Mouse (Mus musculus) midbrain, embryonic 15.5 days (tissue): ENCODE results near the gene Fam19a2. TPM values are rescaled to one million over a fixed set of nuclear protein-coding genes. Genes with fewer than 3 reads are reported as not detected.

Experiments used
- ATAC-seq: fragments of 200-750 bp; cut with Nextera tagmentation; replicated peaks from 2 replicates; pipeline ENCODE4 v1.8.0; 2017; ENCODE audit warnings: moderate TSS enrichment
- H3K27ac ChIP-seq: fragments of 300-500 bp; sonication (generic); 2 replicates; pipeline ENCODE4 v1.5.1; 2015; ENCODE audit warnings: mild to moderate bottlenecking, inconsistent platforms
- H3K27me3 ChIP-seq: fragments of 300-500 bp; sonication (generic); replicated peaks from 2 replicates; pipeline ENCODE4 v1.6.1; 2015; ENCODE audit warnings: inconsistent platforms
- H3K36me3 ChIP-seq: fragments of 300-500 bp; sonication (generic); replicated peaks from 2 replicates; pipeline ENCODE4 v1.6.1; 2015; ENCODE audit warnings: inconsistent platforms
- H3K4me1 ChIP-seq: fragments of 300-500 bp; sonication (generic); 2 replicates; pipeline ENCODE4 v1.6.1; 2015; ENCODE audit warnings: inconsistent platforms
- H3K4me2 ChIP-seq: fragments of 300-500 bp; sonication (generic); 2 replicates; pipeline ENCODE4 v1.6.1; 2015; ENCODE audit warnings: inconsistent platforms, mild to moderate bottlenecking, moderate library complexity
- H3K4me3 ChIP-seq: fragments of 300-500 bp; sonication (generic); 2 replicates; pipeline ENCODE4 v1.5.1; 2015; ENCODE audit warnings: mild to moderate bottlenecking, inconsistent platforms
- H3K9ac ChIP-seq: fragments of 300-500 bp; sonication (generic); 2 replicates; pipeline ENCODE4 v1.6.1; 2015; ENCODE audit warnings: mild to moderate bottlenecking, inconsistent platforms
- H3K9me3 ChIP-seq: fragments of 300-500 bp; sonication (generic); 2 replicates; pipeline ENCODE4 v1.6.1; 2016; ENCODE audit warnings: inconsistent platforms
- WGBS: fragments of 180-500 bp; shearing (Covaris S2); methylation state at CpG from one replicate; pipeline ENCODE4 v1.1.7; 2015; ENCODE audit warnings: mixed read lengths; 5-methylcytosine and 5-hydroxymethylcytosine counted together
- polyA plus RNA-seq: library from polyadenylated mRNA; unstranded; fragments of >200 nt; fragmentation: Nextera tagmentation; extraction: Ambion mirVana; gene quantifications from 2 replicates; pipeline ENCODE4 v1.2.1, GENCODE M21; 2015

The Fam19a2 gene
- 66.9 and 68.8 TPM in 2 replicates for polyA plus RNA-seq

DNA sequence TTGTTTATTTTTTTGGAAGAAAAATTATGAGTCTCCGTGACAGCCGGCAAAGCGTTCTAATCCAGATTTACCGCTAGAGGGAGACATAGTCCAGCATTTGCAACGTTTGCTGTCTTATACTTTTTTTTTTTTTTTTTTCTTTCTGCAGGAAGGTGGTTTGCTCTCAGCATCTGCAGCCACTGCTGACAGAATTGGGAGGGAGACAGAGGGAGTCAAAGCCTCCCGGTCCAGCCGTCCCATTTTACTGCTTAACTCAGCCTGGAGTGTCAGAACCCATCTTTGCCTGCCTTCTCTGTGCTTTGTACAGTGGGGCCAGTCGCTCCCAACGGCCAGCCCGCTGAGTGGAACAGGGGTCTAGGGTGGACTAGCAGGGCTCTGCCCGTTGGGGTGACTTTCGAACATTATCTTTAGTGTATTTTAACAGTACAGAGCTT lies at the start of gene Fam19a2:
Gene Fam19a2 (plus strand): TSS at position 121 of the 434 bp plus-strand sequence.
- 0% methylated on average over 12 of the region's 12 CpGs for WGBS
- Histone ChIP-seq H3K4me3 (peak within 1 kb of the TSS; percentile 77), H3K9me3 (no peaks in the 10 kb centered on the region), H3K27ac (peak within 1 kb of the TSS; percentile 89), H3K4me2 (peak within 1 kb of the TSS; percentile 92), H3K27me3 (no peaks in the 10 kb centered on the region), H3K9ac (peak within 1 kb of the TSS; percentile 81), H3K36me3 (no peaks in the 10 kb centered on the region), H3K4me1 (peaks cover 13% of the 10 kb centered on the region)
- peak; percentile 63 for ATAC-seq

DNA sequence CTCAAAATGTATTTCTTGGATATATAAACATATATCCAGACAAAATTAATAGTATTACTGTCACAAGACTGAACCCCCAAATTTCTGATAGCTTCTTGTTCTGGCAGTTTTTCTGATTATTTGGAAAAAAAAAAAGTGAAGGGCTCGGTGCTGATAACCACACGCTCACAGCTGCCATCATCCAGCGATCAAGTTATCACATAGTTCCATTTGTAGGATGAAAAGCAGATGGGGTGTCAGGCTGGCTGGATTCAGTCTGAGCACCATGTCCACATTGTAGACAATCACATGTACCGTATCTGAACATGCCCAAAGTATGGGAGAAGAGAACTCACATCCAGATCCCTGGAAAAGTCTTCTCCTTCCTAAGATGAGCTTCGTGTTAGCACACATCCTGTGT lies 41.0 kb upstream of the Fam19a2 start:
- no peak for ATAC-seq
- H3K27ac ChIP-seq = no peak overlapping the region

DNA sequence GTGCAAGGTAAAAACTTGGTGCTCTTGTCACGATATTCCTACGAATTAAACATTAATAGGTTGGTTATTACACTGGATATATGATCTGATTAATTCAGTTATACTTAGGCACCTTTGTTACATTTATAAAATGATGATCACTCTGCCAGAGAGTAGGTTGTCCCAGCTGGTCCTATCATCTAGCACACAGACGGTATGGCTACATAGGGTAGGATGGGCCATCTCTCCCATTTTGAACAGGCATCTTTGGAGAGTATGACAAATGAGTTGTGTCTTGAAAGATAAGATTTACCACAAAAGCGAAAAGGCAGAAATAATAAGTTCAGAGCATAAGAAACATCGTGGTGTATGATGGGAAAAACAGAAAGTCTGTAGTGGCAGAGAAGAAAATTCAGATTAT lies 34.4 kb upstream of the Fam19a2 start:
- 92% methylated on average over 5 of the region's 5 CpGs for WGBS
- Histone ChIP-seq H3K27ac (no peak overlapping the region), H3K27me3 (no peaks in the 10 kb centered on the region), H3K9ac (no peak overlapping the region), H3K4me3 (no peak overlapping the region), H3K4me1 (no peaks in the 10 kb centered on the region), H3K36me3 (no peaks in the 10 kb centered on the region), H3K9me3 (no peaks in the 10 kb centered on the region), H3K4me2 (no peak overlapping the region)
- no peak for ATAC-seq

More for the DNA sequence above, 41.0 kb upstream of the Fam19a2 start:
- H3K4me2 ChIP-seq = no peak overlapping the region
- H3K27me3 ChIP-seq = no peaks in the 10 kb centered on the region
- H3K9me3 ChIP-seq = no peaks in the 10 kb centered on the region
- H3K9ac ChIP-seq = no peak overlapping the region
- no peaks in the 10 kb centered on the region for H3K4me1 ChIP-seq
- H3K4me3 ChIP-seq = no peak overlapping the region
- no peaks in the 10 kb centered on the region for H3K36me3 ChIP-seq
- WGBS = 93% methylated on average over 5 of the region's 5 CpGs

DNA sequence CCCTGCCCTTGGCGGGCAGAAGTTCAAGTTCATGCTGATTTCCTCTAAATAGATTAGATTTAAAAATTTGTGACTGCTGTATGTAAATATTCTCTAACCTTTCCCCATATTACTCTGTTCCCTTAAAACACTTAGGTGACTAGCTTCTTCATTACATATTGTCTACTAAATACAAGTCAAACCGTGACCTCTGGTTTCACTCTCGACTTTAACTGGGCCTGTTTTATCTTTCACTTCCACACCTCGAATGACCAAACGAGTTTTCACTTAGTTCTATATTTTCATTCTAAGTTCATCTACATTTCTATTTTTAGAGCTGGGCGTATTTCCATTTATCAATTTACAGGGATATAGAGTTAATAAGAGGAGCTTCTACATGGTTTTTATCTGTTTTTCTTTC lies 15.7 kb upstream of the Fam19a2 start:
- Histone ChIP-seq H3K36me3 (no peaks in the 10 kb centered on the region), H3K4me3 (no peak overlapping the region), H3K4me1 (no peaks in the 10 kb centered on the region), H3K4me2 (no peak overlapping the region), H3K27ac (no peak overlapping the region), H3K9me3 (no peaks in the 10 kb centered on the region), H3K9ac (no peak overlapping the region), H3K27me3 (no peaks in the 10 kb centered on the region)
- 82% methylated on average over 6 of the region's 6 CpGs for WGBS
- ATAC-seq = no peak

DNA sequence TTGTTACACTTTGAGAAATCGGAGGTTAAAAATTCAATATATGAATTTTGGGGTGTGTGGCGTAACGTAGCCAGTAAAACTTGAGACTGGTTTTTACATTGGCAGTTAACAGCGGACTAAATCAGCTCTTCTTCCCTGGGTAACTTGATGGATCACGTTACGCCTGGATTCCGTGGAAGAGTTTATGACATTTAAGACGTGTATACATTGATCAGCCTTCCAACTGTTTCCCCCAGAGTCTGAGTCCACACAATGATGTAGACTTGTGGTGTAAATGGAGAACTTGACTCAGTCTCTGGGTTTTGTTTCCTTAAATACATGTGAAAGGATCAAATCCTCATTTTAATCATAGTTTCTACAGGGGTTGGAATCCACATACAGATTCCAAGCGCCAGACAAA lies 11.9 kb upstream of the Fam19a2 start:
- no peaks in the 10 kb centered on the region for H3K27me3 ChIP-seq
- H3K9me3 ChIP-seq = no peaks in the 10 kb centered on the region
- no peak for ATAC-seq
- no peaks in the 10 kb centered on the region for H3K4me1 ChIP-seq
- H3K36me3 ChIP-seq = no peaks in the 10 kb centered on the region
- H3K4me2 ChIP-seq = no peak overlapping the region
- no peak overlapping the region for H3K27ac ChIP-seq
- H3K9ac ChIP-seq = no peak overlapping the region
- no peak overlapping the region for H3K4me3 ChIP-seq
- 90% methylated on average over 9 of the region's 9 CpGs for WGBS

DNA sequence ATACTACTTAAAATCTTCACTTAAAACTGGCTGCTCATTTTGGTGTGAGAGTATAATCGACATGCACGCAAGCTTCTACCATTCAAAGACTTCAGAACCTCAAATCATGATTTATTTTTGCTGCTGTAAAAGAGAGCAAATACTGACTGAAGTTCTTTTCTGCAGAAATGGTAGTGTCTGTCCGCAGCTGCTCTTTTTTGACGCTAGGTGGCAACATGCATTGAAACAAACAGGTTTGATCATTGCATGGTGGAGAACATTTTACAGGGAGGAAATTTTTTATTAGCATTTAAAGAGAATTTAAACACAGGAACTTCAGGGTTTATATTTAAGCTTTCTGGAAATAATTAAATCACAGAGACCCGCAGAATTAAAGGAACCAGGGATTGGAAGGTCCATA lies 9.5 kb upstream of the Fam19a2 start:
- Histone ChIP-seq H3K27me3 (no peaks in the 10 kb centered on the region), H3K9ac (no peak overlapping the region), H3K4me1 (no peaks in the 10 kb centered on the region), H3K4me2 (no peak overlapping the region), H3K9me3 (no peaks in the 10 kb centered on the region), H3K27ac (no peak overlapping the region), H3K36me3 (no peaks in the 10 kb centered on the region), H3K4me3 (no peak overlapping the region)
- WGBS = 40% methylated on average over 5 of the region's 5 CpGs
- ATAC-seq = no peak

DNA sequence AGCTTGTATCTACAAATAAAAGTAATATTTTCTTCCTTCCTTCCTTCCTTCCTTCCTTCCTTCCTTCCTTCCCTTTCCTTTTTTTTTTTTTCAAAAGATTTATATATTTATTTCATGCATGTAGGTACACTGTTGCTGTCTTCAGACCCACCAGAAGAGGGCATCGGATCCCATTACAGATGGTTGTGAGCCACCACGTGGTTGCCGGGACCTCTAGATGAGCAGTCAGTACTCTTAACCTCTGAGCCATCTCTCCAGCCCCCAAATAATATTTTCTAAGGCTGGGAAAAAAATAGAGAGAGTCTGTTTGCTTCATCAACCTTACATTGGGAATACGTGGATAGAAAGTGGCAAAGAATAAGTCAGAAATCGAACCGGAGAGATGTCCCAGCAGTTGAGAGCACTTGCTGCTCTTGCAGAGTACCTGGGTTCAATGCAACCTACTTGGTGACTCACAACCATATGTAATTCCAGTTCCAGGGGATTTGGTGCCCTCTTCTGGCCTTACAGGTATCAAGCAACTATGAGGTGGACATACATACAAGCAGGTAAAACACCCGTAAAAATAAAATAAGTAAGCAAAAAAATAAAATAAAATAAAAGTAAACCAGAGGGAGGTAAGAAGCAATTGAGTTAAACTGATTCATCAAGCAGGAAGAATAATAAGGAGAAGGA lies 8.0 kb upstream of the Fam19a2 start:
- H3K4me3 ChIP-seq = no peak overlapping the region
- no peaks in the 10 kb centered on the region for H3K36me3 ChIP-seq
- no peaks in the 10 kb centered on the region for H3K9me3 ChIP-seq
- H3K4me2 ChIP-seq = no peak overlapping the region
- no peaks in the 10 kb centered on the region for H3K4me1 ChIP-seq
- no peak overlapping the region for H3K9ac ChIP-seq
- no peak for ATAC-seq
- WGBS = 80% methylated on average over 7 of the region's 7 CpGs
- no peak overlapping the region for H3K27ac ChIP-seq
- H3K27me3 ChIP-seq = no peaks in the 10 kb centered on the region

DNA sequence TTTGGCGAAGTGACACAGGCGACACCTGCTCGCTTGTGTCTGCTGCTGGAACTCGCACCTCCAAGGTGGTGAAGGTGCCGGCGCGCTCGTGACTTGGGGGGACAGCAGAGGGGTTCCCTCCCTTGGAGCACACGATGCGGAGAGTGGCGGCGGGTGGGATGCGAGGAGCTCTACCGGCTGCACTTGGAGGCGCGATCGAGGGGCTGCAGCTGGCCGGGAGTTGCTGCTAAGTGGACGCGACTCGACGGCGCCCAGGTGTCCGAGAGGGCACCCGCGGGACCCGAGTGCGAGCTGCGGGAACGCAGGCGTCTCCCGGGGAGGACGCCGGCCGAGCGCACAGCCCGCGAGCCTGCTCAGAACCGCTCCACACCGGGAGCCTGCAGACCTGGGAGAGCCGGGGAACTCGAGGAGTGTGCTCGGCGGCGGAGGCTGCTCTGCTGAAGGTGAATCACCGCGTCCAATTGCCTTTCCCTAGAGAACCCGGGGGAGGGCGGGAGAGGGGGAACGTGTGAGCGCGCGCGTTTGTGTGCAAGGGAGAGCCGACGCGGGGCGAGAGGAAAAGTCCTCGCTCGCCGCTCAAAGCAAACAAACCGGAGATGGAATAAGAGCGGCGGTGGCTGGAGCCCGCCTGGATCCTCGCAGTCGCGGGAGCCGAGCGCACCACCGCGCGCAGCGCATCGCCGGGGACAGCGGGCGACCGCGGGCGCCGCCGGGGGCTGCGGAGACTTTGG lies 830 bp downstream of the Fam19a2 start:
- ATAC-seq = peak; percentile 82
- Histone ChIP-seq H3K27ac (peak overlapping the region; percentile 89), H3K4me1 (peaks cover 13% of the 10 kb centered on the region), H3K36me3 (no peaks in the 10 kb centered on the region), H3K27me3 (no peaks in the 10 kb centered on the region), H3K4me2 (peak overlapping the region; percentile 92), H3K9ac (peak overlapping the region; percentile 81), H3K4me3 (peak overlapping the region; percentile 77), H3K9me3 (no peaks in the 10 kb centered on the region)
- WGBS = under 1% methylated on average over 84 of the region's 84 CpGs

- Histone ChIP-seq H3K4me2 (peak overlapping the region; percentile 92), H3K27ac (peak overlapping the region; percentile 89), H3K36me3 (no peaks in the 10 kb centered on the region), H3K27me3 (no peaks in the 10 kb centered on the region), H3K4me1 (peaks cover 13% of the 10 kb centered on the region), H3K9me3 (no peaks in the 10 kb centered on the region), H3K9ac (peak overlapping the region; percentile 81), H3K4me3 (peak overlapping the region; percentile 77)
- peak; percentile 64 for ATAC-seq
- WGBS = under 1% methylated on average over 48 of the region's 50 CpGs
These were observed 1.5 kb downstream of the Fam19a2 start for GRCm38 (mm10) chr10:123265241-123265790.

- no peak overlapping the region for H3K9ac ChIP-seq
These were observed 4.8 kb downstream of the Fam19a2 start for GRCm38 (mm10) chr10:123268568-123268967.

DNA sequence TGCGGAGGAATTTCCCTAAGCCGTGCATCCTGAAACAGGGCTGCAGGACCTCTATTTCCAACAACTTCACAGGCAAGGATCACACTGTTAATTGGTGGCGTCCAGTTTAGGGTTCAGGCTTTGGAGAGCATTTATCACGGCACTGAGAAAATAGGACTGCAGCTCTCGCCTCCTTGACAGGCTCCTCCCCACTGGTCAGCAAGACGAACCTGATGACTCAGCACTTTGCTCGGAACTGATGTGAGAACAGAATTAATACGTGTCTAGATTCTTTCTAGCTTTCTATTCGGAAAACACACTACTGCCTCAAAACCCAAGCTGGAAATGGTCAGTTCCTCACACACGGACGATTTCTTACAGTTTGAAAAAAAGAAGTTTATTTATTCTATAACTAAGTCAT lies 10.8 kb downstream of the Fam19a2 start:
- H3K4me1 ChIP-seq = no peaks in the 10 kb centered on the region
- ATAC-seq = no peak
- H3K36me3 ChIP-seq = no peaks in the 10 kb centered on the region
- no peaks in the 10 kb centered on the region for H3K27me3 ChIP-seq
- no peaks in the 10 kb centered on the region for H3K9me3 ChIP-seq
- no peak overlapping the region for H3K4me2 ChIP-seq
- no peak overlapping the region for H3K4me3 ChIP-seq
- no peak overlapping the region for H3K9ac ChIP-seq
- WGBS = 76% methylated on average over 11 of the region's 11 CpGs
- H3K27ac ChIP-seq = no peak overlapping the region

More at GRCm38 (mm10) chr10:123268568-123268967, 4.8 kb downstream of the Fam19a2 start:
- Histone ChIP-seq H3K4me3 (peak overlapping the region; percentile 77; the same call in 1 of the 2 replicates), H3K4me1 (peaks cover 13% of the 10 kb centered on the region), H3K4me2 (peak overlapping the region; percentile 92), H3K36me3 (no peaks in the 10 kb centered on the region), H3K9me3 (no peaks in the 10 kb centered on the region), H3K27ac (no peak overlapping the region), H3K27me3 (no peaks in the 10 kb centered on the region)
- no peak for ATAC-seq
- 76% methylated on average over 10 of the region's 10 CpGs for WGBS

GRCm38 (mm10) chr10:123307300-123307699 lies 43.5 kb downstream of the Fam19a2 start:
- H3K27ac ChIP-seq = no peak overlapping the region
- no peak for ATAC-seq
- no peak overlapping the region for H3K4me3 ChIP-seq
- H3K9me3 ChIP-seq = no peaks in the 10 kb centered on the region
- H3K36me3 ChIP-seq = no peaks in the 10 kb centered on the region
- H3K4me1 ChIP-seq = no peaks in the 10 kb centered on the region
- no peak overlapping the region for H3K4me2 ChIP-seq
- no peaks in the 10 kb centered on the region for H3K27me3 ChIP-seq
- H3K9ac ChIP-seq = no peak overlapping the region
